Mouse (Mus musculus) mature B cell (primary cell): Measurements from ENCODE around the gene Gak.
"Not testable (repeated sequence)": the region's sequence is repeated elsewhere in the genome, so short reads cannot be mapped to it uniquely, and the experiment has no call there.

Experiments used
- in situ Hi-C: fragments of 300-500 bp; cut with MboI; formaldehyde crosslinking; loops from 2 replicates; pipeline ENCODE4 v1.14.3; 2019

The Gak gene

GRCm38 (mm10) chr5:108655891-108656650 lies 26.5 kb upstream of the Gak start:
- in situ Hi-C loops = no loop called here

- in situ Hi-C loops = no loop called here
These were observed 25.8 kb upstream of the Gak start for GRCm38 (mm10) chr5:108655381-108655780.

- in situ Hi-C loops = no loop called here
These were observed 25.0 kb upstream of the Gak start for GRCm38 (mm10) chr5:108654444-108654990.

- in situ Hi-C loops = no loop called here
These were observed 23.8 kb upstream of the Gak start for GRCm38 (mm10) chr5:108653341-108653740.

- in situ Hi-C loops = no loop called here
These were observed 22.3 kb upstream of the Gak start for GRCm38 (mm10) chr5:108651823-108652222.

- in situ Hi-C loops = no loop called here
These were observed 21.7 kb upstream of the Gak start for GRCm38 (mm10) chr5:108651136-108651720.

- in situ Hi-C loops = no loop called here
These were observed 20.8 kb upstream of the Gak start for GRCm38 (mm10) chr5:108650341-108650740.

- in situ Hi-C loops = no loop called here
These were observed 19.5 kb upstream of the Gak start for GRCm38 (mm10) chr5:108648937-108649576.

- in situ Hi-C loops = no loop called here
These were observed 18.4 kb upstream of the Gak start for GRCm38 (mm10) chr5:108647820-108648465.

GRCm38 (mm10) chr5:108647311-108647710 lies 17.8 kb upstream of the Gak start:
- in situ Hi-C loops = no loop called here

- in situ Hi-C loops = no loop called here
These were observed 16.7 kb upstream of the Gak start for GRCm38 (mm10) chr5:108646343-108646660.

GRCm38 (mm10) chr5:108645651-108646342 lies 16.2 kb upstream of the Gak start:
- in situ Hi-C loops = no loop called here

- in situ Hi-C loops = no loop called here
These were observed 14.1 kb upstream of the Gak start for GRCm38 (mm10) chr5:108643674-108644073.

- in situ Hi-C loops = no loop called here
These were observed 6.6 kb upstream of the Gak start for GRCm38 (mm10) chr5:108636172-108636571.

GRCm38 (mm10) chr5:108634088-108634487 lies 4.5 kb upstream of the Gak start:
- in situ Hi-C loops = not testable (repeated sequence)

- in situ Hi-C loops = no loop called here
These were observed 4.1 kb upstream of the Gak start for GRCm38 (mm10) chr5:108633676-108634075.

GRCm38 (mm10) chr5:108628891-108629633 lies 493 bp downstream of the Gak start:
- in situ Hi-C loops = no loop called here

- in situ Hi-C loops = no loop called here
These were observed 3.4 kb downstream of the Gak start for GRCm38 (mm10) chr5:108626050-108626660.

- in situ Hi-C loops = no loop called here
These were observed 7.7 kb downstream of the Gak start for GRCm38 (mm10) chr5:108621870-108622269.

- in situ Hi-C loops = no loop called here
These were observed 19.1 kb downstream of the Gak start for GRCm38 (mm10) chr5:108610426-108610825.

GRCm38 (mm10) chr5:108602537-108602936 lies 27.0 kb downstream of the Gak start:
- in situ Hi-C loops = no loop called here
